Mouse (Mus musculus) lung, embryonic 16.5 days (tissue): ENCODE data around the gene Olfr589. TPM values are rescaled to one million over a fixed set of nuclear protein-coding genes. Genes with fewer than 3 reads are reported as not detected.
"Not testable (repeated sequence)": the region's sequence is repeated elsewhere in the genome, so short reads cannot be mapped to it uniquely, and the experiment has no call there.

ENCODE experiments used
- ATAC-seq: fragments of 200-750 bp; cut with Nextera tagmentation; 2 replicates; pipeline ENCODE4 v1.8.0; 2017; ENCODE audit warnings: low read depth, mild to moderate bottlenecking, moderate library complexity
- H3K27ac ChIP-seq: fragments of 300-500 bp; sonication (generic); 2 replicates; pipeline ENCODE4 v1.5.1; 2014; ENCODE audit warnings: mild to moderate bottlenecking, control low read depth, low read length
- H3K27me3 ChIP-seq: fragments of 300-500 bp; sonication (generic); 2 replicates; pipeline ENCODE4 v1.6.1; 2014; ENCODE audit warnings: low read depth, low read length, mixed read lengths; ENCODE audit not compliant: control insufficient read depth, insufficient read depth
- H3K36me3 ChIP-seq: fragments of 300-500 bp; sonication (generic); 2 replicates; pipeline ENCODE4 v1.6.1; 2014; ENCODE audit warnings: low read length; ENCODE audit not compliant: control insufficient read depth, insufficient read depth
- H3K4me1 ChIP-seq: fragments of 300-500 bp; sonication (generic); replicated peaks from 2 replicates; pipeline ENCODE4 v1.6.1; 2014; ENCODE audit warnings: low read length, mixed read lengths; ENCODE audit not compliant: control insufficient read depth, insufficient read depth
- H3K4me2 ChIP-seq: fragments of 300-500 bp; sonication (generic); 2 replicates; pipeline ENCODE4 v1.6.1; 2014; ENCODE audit warnings: low read depth, low read length, control low read depth
- H3K4me3 ChIP-seq: fragments of 300-500 bp; sonication (generic); 2 replicates; pipeline ENCODE4 v1.5.1; 2014; ENCODE audit warnings: mild to moderate bottlenecking, low read length, control low read depth
- H3K9ac ChIP-seq: fragments of 300-500 bp; sonication (generic); 2 replicates; pipeline ENCODE4 v1.6.1; 2014; ENCODE audit warnings: low read length, control low read depth
- H3K9me3 ChIP-seq: fragments of 300-500 bp; sonication (generic); 2 replicates; pipeline ENCODE4 v1.6.1; 2016; ENCODE audit warnings: low read length; ENCODE audit not compliant: control insufficient read depth
- WGBS: fragments of 180-500 bp; shearing (Covaris S2); extraction: QIAGEN DNeasy Blood & Tissue Kit; methylation state at CpG from one replicate; pipeline ENCODE4 v1.1.7; 2014; 5-methylcytosine and 5-hydroxymethylcytosine counted together
- polyA plus RNA-seq: library from polyadenylated mRNA; unstranded; fragments of >200 nt; fragmentation: Nextera tagmentation; extraction: Ambion mirVana; gene quantifications from 2 replicates; pipeline ENCODE4 v1.2.1, GENCODE M21; 2015

Gene Olfr589
- not detected in 2 replicates for polyA plus RNA-seq

DNA sequence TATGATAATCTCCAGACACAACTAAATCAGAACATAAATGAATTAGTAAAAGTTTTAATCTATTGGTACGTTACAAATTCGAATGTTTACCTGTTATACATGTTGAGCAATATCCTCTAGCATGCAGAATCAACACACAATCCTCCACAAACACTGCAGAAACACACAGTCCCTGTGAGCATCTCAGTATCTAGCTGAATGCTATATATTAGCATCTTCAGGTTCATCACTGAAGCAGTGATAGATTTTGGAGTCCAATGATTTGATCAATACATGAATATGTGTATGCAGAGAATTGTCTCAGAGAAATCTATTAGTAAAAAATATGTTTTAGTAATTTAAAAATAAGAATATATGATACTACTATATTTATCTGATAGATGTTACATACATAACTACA lies at the start of gene Olfr589:
Gene Olfr589, minus strand, starts transcription at position 101 of the 400 bp plus-strand sequence.
- ATAC-seq, result no peak
- Histone ChIP-seq H3K4me3 (no peak within 1 kb of the TSS), H3K36me3 (no peaks in the 10 kb centered on the region), H3K4me2 (no peak within 1 kb of the TSS), H3K9me3 (no peaks in the 10 kb centered on the region), H3K27ac (no peak within 1 kb of the TSS), H3K4me1 (no peaks in the 10 kb centered on the region), H3K9ac (no peak within 1 kb of the TSS), H3K27me3 (no peaks in the 10 kb centered on the region)
- 38% methylated on average over 2 of the region's 2 CpGs for WGBS

DNA sequence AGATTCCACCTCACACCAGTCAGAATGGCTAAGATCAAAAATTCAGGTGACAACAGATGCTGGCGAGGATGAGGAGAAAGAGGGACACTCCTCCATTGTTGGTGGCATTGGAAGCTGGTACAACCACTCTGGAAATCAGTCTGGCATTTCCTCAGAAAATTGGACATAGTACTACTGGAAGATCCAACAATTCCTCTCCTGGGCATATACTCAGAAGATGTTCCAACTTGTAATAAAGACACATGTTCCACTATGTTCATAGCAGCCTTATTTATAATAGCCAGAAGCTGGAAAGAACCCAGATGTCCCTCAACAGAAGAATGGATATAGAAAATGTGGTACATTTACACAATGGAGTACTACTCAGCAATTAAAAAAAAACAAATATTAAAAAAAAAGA lies 28.3 kb upstream of the Olfr589 start, which contains the start of gene Olfr592:
Gene Olfr592, plus strand, starts transcription at position 301 of the 400 bp plus-strand sequence.
- H3K4me1 ChIP-seq, H3K9me3 ChIP-seq, H3K27me3 ChIP-seq, ATAC-seq, H3K27ac ChIP-seq, H3K4me3 ChIP-seq, H3K36me3 ChIP-seq, H3K9ac ChIP-seq, H3K4me2 ChIP-seq: not testable (repeated sequence)
- 45% methylated on average over 1 of the region's 1 CpGs for WGBS

DNA sequence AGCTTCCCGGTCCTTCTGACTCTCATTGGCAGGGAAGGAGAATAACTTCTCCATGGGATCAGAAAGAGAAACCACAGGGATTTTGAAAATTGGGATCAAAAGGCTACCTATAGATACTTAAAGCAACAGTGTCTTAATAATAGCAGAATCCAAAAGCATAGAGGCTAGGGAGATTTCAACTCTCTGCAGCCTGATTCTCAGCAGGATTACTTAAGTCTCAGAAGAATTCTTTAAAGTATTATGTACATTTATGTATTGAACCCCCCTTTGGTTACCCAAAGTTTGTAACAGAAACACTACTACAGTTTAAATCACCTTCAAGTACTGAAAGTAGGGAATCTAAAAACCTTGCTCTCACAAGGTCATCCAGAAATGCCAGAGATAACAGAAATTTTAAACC lies 22.1 kb upstream of the Olfr589 start, which contains the start of gene Olfr591:
Gene Olfr591, minus strand, starts transcription at position 101 of the 400 bp plus-strand sequence.
- Histone ChIP-seq H3K36me3 (no peaks in the 10 kb centered on the region), H3K9me3 (peaks cover 5% of the 10 kb centered on the region; the same call in 1 of the 2 replicates), H3K27me3 (no peaks in the 10 kb centered on the region), H3K4me3 (no peak within 1 kb of the TSS), H3K4me1 (no peaks in the 10 kb centered on the region), H3K9ac (no peak within 1 kb of the TSS), H3K27ac (no peak within 1 kb of the TSS), H3K4me2 (no peak within 1 kb of the TSS)
- WGBS, result 83% methylated on average over 1 of the region's 1 CpGs
- no peak for ATAC-seq

DNA sequence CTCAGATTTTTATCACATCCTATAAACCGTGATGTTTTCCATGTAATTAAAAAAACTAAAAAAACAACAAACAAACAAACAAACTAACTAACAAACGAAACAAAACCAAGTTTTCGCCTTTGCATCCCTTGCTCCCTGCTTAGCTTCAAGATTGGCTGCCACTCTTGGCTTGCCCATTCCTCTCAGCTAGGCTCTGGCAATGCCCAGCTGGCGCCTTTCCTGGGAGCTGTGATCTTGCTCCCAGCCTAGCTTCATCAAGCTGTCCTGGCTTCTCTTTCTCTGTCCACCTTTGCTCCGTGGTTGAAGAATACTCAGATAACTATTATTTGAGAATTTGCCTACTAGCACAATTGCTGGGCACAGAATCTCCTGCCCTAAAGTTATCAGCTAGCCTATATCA lies 13.5 kb upstream of the Olfr589 start:
- no peak overlapping the region for H3K4me2 ChIP-seq
- no peak for ATAC-seq
- no peaks in the 10 kb centered on the region for H3K9me3 ChIP-seq
- H3K36me3 ChIP-seq, result no peaks in the 10 kb centered on the region
- H3K27me3 ChIP-seq, result no peaks in the 10 kb centered on the region
- no peak overlapping the region for H3K4me3 ChIP-seq
- H3K9ac ChIP-seq, result no peak overlapping the region
- H3K27ac ChIP-seq, result no peak overlapping the region
- H3K4me1 ChIP-seq, result no peaks in the 10 kb centered on the region
- 77% methylated on average over 5 of the region's 5 CpGs for WGBS

DNA sequence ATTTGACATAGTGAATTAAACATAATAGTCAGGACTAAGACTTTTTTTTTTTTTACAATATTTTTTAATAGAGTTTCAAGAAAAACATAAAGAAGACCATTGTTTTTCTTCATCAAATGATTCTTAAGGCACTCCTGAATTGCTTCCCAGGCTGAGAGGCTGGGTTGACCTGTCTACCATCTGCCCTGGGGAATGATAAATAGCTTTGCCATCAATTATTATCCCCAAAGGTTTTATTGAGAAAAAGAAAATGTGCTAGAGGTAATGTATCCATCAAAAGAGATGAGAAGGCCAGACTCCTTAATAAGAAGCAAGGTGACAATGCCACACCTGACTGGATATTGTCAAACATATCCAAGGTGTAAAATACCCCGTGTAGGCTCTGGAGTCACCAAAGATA lies 15.6 kb downstream of the Olfr589 start, which contains the start of gene Olfr588-ps1:
Gene Olfr588-ps1, plus strand, starts transcription at position 301 of the 400 bp plus-strand sequence.
- Histone ChIP-seq H3K4me1 (no peaks in the 10 kb centered on the region), H3K9me3 (no peaks in the 10 kb centered on the region), H3K27ac (no peak within 1 kb of the TSS), H3K4me3 (no peak within 1 kb of the TSS), H3K36me3 (no peaks in the 10 kb centered on the region), H3K9ac (no peak within 1 kb of the TSS), H3K4me2 (no peak within 1 kb of the TSS), H3K27me3 (no peaks in the 10 kb centered on the region)
- WGBS, result 69% methylated on average over 1 of the region's 1 CpGs
- ATAC-seq, result no peak

DNA sequence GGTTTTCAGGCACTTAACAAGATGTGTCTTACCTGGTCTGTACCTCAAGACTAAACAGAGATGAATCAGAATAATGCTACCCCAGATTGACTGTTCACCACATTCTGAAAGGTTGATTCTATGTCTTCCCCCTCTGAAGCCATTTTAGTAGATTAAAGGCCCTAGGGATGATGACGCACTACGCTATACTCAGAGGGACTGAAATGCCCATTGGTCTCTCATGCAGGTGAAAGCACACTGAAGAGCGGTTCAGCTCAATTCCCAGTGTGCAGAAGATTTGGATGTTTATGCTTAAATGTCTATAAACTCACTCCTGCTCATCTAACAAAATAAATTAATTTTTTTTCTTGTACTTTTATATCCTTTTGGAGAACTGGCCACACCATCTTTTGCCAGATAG lies 30.6 kb downstream of the Olfr589 start, which contains the start of gene Olfr586:
Gene Olfr586, minus strand, starts transcription at position 101 of the 400 bp plus-strand sequence.
- H3K36me3 ChIP-seq, result no peaks in the 10 kb centered on the region
- ATAC-seq, result no peak
- 91% methylated on average over 3 of the region's 3 CpGs for WGBS
- no peak within 1 kb of the TSS for H3K4me3 ChIP-seq
- H3K27ac ChIP-seq, result no peak within 1 kb of the TSS
- H3K4me1 ChIP-seq, result no peaks in the 10 kb centered on the region
- no peaks in the 10 kb centered on the region for H3K9me3 ChIP-seq
- H3K27me3 ChIP-seq, result no peaks in the 10 kb centered on the region
- no peak within 1 kb of the TSS for H3K9ac ChIP-seq
- no peak within 1 kb of the TSS for H3K4me2 ChIP-seq

DNA sequence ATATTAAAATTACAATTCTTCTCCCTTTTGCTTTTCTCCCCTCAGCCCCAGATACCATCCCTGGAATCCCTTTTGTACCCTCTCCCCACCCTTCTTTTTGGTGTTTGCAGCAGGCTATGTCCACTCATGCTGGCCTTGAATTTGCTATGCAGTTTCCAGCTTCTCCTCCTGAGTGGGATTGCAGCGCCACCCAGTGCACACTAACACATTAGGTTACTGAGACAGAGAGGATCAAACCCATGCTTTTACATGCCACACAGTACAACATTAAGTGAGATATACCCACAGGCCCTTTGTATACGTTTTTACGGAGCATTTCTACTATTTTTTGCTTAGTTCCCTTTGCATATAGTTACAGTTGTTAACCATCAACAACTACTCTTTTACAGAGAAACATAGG lies 36.8 kb downstream of the Olfr589 start:
- no peak overlapping the region for H3K4me3 ChIP-seq
- WGBS, result 48% methylated on average over 3 of the region's 3 CpGs
- no peak for ATAC-seq
- no peaks in the 10 kb centered on the region for H3K9me3 ChIP-seq
- H3K27ac ChIP-seq, result no peak overlapping the region
- no peak overlapping the region for H3K4me2 ChIP-seq
- H3K27me3 ChIP-seq, result no peaks in the 10 kb centered on the region
- H3K9ac ChIP-seq, result no peak overlapping the region
- H3K4me1 ChIP-seq, result no peaks in the 10 kb centered on the region
- no peaks in the 10 kb centered on the region for H3K36me3 ChIP-seq

Other genes starting within 250 kb of the Olfr589 start
- not detected in 2 replicates for gene Olfr571, start 238.8 kb downstream of the Olfr589 start, polyA plus RNA-seq
- gene Olfr572, start 231.9 kb downstream of the Olfr589 start, polyA plus RNA-seq, result not detected in 2 replicates
- gene Olfr573-ps1, start 213.8 kb downstream of the Olfr589 start, polyA plus RNA-seq, result not detected in 2 replicates
- gene Olfr574, start 207.9 kb downstream of the Olfr589 start, polyA plus RNA-seq, result not detected in 2 replicates
- gene Olfr575, start 197.6 kb downstream of the Olfr589 start, polyA plus RNA-seq, result not detected in 2 replicates
- gene Olfr576, start 193.7 kb downstream of the Olfr589 start, polyA plus RNA-seq, result not detected in 2 replicates
- gene Olfr577, start 180.4 kb downstream of the Olfr589 start, polyA plus RNA-seq, result not detected in 2 replicates
- gene Olfr578, start 167.0 kb downstream of the Olfr589 start, polyA plus RNA-seq, result not detected in 2 replicates
- not detected in 2 replicates for gene Olfr582, start 118.3 kb downstream of the Olfr589 start, polyA plus RNA-seq
- not detected in 2 replicates for gene Olfr583, start 105.1 kb downstream of the Olfr589 start, polyA plus RNA-seq
- gene Olfr584, start 74.5 kb downstream of the Olfr589 start, polyA plus RNA-seq, result not detected in 2 replicates
- gene Olfr585, start 58.6 kb downstream of the Olfr589 start, polyA plus RNA-seq, result not detected in 2 replicates
- gene Olfr586, start 30.7 kb downstream of the Olfr589 start, polyA plus RNA-seq, result not detected in 2 replicates
- gene Olfr588-ps1, start 15.5 kb downstream of the Olfr589 start, polyA plus RNA-seq, result not detected in 2 replicates
- not detected in 2 replicates for gene Olfr591, start 22.0 kb upstream of the Olfr589 start, polyA plus RNA-seq
- not detected in 2 replicates for gene Olfr592, start 28.4 kb upstream of the Olfr589 start, polyA plus RNA-seq
- not detected in 2 replicates for gene Olfr593, start 55.5 kb upstream of the Olfr589 start, polyA plus RNA-seq
- not detected in 2 replicates for gene Olfr594, start 60.6 kb upstream of the Olfr589 start, polyA plus RNA-seq
- gene Usp17ld, start 96.1 kb upstream of the Olfr589 start, polyA plus RNA-seq, result not detected in 2 replicates
- gene Olfr596, start 149.3 kb upstream of the Olfr589 start, polyA plus RNA-seq, result not detected in 2 replicates
- not detected in 2 replicates for gene Olfr597, start 160.0 kb upstream of the Olfr589 start, polyA plus RNA-seq
- not detected in 2 replicates for gene Olfr598, start 167.2 kb upstream of the Olfr589 start, polyA plus RNA-seq
- gene Olfr599, start 179.6 kb upstream of the Olfr589 start, polyA plus RNA-seq, result not detected in 2 replicates
- not detected in 2 replicates for gene Olfr600, start 193.3 kb upstream of the Olfr589 start, polyA plus RNA-seq
- gene Olfr601, start 206.3 kb upstream of the Olfr589 start, polyA plus RNA-seq, result not detected in 2 replicates
- gene Olfr603, start 229.8 kb upstream of the Olfr589 start, polyA plus RNA-seq, result not detected in 2 replicates